Mouse (Mus musculus): ENCODE results near the gene Pgs1.

- TF ChIP-seq POLR2A (IDR thresholded peaks at IDR 0.05; ENCODE audit: low read depth, low read length) (no peak), CTCF (IDR thresholded peaks at IDR 0.05; ENCODE audit: extremely low read depth, insufficient read depth, insufficient read length, insufficient replicate concordance) (no peak)
These were observed 37.4 kb downstream of the Pgs1 start for GRCm38 (mm10) chr11:118023475-118023874.

Data from spleen, adult 2 months (tissue).